Mouse (Mus musculus) lung, adult 10 weeks (tissue): Measurements from ENCODE around the gene Rasgrp2. TPM values are rescaled to one million over a fixed set of nuclear protein-coding genes. Genes with fewer than 3 reads are reported as not detected.

Experiments
- polyA plus RNA-seq: library from polyadenylated mRNA; stranded (reverse); fragments of 350-450 nt; fragmentation: Illumina TruSeq; extraction: RNeasy Lipid Tissue Mini Kit (QIAGEN cat#74804); gene quantifications from one replicate; pipeline ENCODE4 v1.2.3, GENCODE M21; 2014; ENCODE audit warnings: low read depth, low replicate concordance; ENCODE audit not compliant: insufficient read depth

Gene Rasgrp2
- polyA plus RNA-seq, result 83.3 TPM

DNA sequence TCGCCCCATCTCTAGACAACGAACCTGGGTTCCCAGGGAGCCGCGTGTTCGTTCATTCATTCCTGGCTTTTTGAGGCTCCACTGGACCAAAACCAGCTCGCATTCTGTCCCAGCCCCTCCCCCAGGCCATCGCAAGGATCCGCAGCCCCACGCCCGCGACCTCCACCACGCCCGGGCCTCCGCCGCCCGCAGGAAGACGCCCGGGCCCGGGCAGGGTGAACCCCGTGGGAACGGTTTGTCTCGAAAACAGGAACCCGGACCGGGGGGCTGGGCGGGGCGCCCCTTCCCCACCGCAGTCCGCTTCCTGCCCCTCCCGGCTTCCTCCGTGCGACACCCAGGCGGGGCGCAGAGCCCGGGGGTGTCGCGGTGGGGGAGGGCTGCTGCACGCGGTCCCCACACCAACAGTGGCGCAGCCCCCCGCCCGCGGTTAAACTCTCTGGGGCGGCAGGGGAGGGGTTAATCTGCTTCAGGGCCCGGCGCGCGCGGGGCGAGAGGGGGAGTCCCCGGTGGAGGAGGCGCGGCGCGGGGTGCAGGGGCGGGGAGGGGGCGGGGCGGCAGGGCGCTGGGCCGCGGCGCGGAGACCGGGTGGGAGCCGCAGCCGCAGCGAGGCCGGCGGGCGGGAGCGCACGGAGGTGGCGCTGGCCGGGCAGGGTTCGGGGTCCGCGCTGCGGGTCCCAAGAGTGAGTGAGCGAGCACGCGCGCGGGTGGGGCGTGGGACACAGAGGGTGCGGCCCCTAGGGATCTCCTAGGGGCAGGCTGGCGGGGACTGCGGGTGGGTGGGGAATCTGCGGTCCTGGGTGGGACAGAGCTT is at the start of gene Rasgrp2:
Gene Rasgrp2, plus strand, starts transcription at position 56 of the 811 bp plus-strand sequence.

DNA sequence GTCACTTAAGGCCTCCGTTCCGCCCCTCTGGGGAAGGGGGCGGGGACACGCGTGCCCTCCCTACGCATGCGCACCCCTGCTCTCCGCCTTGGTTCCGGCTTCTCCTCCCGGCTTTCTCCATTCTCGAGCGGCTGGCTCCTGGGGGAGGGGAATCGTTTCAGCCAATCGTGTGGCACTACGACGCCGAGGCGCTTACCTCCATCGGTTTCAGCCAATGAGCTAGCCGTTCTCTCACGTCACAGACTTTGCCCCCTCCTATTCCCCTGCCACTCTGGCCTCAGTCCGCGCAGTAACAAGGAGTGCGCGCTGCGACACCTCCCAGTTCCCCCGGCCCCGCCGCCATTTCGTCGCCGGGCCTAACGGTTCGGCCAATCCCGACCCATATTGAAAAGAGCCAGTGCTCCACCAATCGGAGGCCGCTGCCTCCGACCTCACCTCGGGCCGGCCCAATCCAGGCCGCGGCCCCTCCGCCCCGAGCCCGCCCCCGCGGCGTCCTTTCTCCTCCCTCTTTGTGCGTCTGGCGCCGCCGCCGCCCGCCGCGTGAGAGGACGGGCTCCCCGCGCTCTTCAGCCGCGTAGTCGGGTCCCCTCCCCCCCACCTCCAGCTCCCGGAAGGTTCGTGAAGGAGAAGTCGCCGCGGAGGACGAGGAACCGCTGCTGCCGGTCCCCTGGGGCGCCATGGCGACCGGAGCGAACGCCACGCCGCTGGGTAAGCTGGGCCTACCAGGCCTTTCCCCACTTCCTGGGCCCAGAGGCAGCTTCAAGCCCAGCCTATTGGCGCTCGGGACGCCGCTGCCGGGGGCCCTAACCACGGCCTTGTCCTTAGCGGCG is 35.5 kb upstream of the Rasgrp2 start, which contains the start of gene Sf1:
Gene Sf1, plus strand, starts transcription at position 280 of the 830 bp plus-strand sequence.

DNA sequence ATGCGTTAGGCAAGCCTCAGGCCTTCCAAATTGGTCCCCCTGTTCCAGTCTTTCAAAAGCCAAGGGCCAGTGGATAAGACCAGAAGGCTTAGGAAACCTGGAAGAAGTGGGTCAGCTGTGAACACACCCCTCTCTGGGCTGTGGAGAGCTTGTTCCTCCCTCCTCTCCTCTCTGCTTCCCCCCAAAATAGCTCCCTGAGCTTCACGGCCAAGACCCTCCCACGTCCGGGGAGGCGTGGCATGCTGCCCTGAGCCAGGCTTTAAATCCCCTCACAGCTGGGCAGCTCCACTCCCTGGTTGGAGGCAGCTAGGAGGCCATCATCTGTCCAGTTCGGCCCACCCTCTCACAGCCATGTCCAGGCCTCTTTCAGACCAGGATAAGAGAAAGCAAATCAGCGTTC is 15.0 kb upstream of the Rasgrp2 start, which contains the start of gene Pygm:
Gene Pygm, plus strand, starts transcription at position 272 of the 400 bp plus-strand sequence.

DNA sequence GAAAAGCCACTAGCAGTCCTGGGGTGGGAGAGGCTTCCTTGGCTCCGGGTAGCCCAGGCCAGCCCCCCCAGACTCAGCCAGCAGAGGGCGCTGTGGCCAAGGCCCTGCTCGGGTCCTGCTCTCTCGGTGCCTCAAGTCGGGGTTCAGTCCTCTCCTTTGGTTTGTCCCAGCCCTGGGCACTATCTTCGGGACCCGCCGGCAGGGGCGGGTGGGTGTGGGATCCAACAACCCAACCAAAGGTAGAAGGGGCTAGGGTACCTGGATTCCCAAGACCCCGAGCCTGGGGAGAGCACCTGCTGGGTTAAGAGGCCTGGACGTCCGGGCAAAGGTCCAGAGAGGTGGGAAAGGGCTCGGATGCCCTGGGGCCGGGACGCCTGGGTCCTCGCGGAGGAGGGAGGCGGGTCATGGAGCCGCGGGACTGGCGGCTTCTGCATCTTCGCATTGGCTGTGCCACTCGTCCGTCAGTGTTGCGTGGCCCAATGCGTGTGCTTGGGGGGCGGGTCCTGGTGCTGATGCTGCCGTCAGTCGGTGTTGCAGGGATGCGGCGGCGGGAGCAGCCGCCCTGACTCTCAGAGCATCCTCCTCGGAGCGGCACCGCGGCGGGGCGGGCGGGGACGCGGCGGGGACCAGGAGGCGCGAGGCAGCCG is 19.2 kb downstream of the Rasgrp2 start, which contains the start of gene Nrxn2:
Gene Nrxn2, plus strand, starts transcription at position 499 of the 647 bp plus-strand sequence.

Other genes with a start within 250 kb of the Rasgrp2 start
- 0.18 TPM for gene Majin, start 215.0 kb upstream of the Rasgrp2 start, polyA plus RNA-seq
- gene Gpha2, start 173.0 kb upstream of the Rasgrp2 start, polyA plus RNA-seq, result 0.64 TPM
- 22.8 TPM for gene Ppp2r5b, start 163.5 kb upstream of the Rasgrp2 start, polyA plus RNA-seq
- 6.0 TPM for gene Atg2a, start 157.7 kb upstream of the Rasgrp2 start, polyA plus RNA-seq
- gene Ehd1, start 122.6 kb upstream of the Rasgrp2 start, polyA plus RNA-seq, result 75.5 TPM
- gene Cdc42bpg, start 92.9 kb upstream of the Rasgrp2 start, polyA plus RNA-seq, result 44.0 TPM
- 16.7 TPM for gene Men1, start 64.4 kb upstream of the Rasgrp2 start, polyA plus RNA-seq
- 49.4 TPM for gene Map4k2, start 58.2 kb upstream of the Rasgrp2 start, polyA plus RNA-seq
- 58.0 TPM for gene Sf1, start 35.6 kb upstream of the Rasgrp2 start, polyA plus RNA-seq
- 19.5 TPM for gene Pygm, start 14.9 kb upstream of the Rasgrp2 start, polyA plus RNA-seq
- gene Nrxn2, start 19.4 kb downstream of the Rasgrp2 start, polyA plus RNA-seq, result 4.0 TPM
- 0.40 TPM for gene Slc22a12, start 143.7 kb downstream of the Rasgrp2 start, polyA plus RNA-seq